Mouse (Mus musculus) embryo, embryonic 10.5 days (tissue): Measurements from ENCODE around the gene Atn1.

Experiments used
- DNase-seq: peaks from one replicate; pipeline ENCODE4 v3.0.0-alpha.2; 2015; ENCODE audit warnings: low spot score

Atn1 gene

DNA sequence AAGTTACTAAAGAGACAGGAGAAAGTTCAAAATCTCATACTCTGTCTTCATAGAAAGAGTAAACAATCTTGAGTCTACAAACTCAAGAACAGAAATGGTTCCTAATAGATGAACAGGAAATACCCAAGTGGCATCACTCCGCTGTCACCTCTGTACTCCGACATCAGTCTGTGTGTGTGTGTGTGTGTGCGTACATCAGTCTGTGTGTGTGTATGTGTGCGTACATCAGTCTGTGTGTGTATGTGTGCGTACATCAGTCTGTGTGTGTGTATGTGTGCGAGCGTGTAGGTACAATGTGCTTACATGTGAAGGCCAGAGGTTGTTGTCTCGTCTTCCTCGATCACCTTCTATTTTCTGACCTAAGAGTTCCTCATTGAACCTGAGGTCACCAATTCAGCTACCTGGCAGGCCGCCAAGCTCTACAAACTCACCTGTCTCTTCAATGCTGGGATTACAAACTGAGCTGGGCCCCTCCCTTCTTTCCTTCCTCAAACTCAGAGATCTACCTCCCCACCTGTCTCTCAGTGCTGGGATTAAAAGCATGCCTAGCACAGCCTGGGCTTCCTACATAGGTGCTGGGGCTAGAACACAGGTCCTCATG, 47.9 kb downstream of the Atn1 start:
- no peak for DNase-seq

GRCm38 (mm10) chr6:124706061-124706627, 50.2 kb downstream of the Atn1 start:
- no peak for DNase-seq

- no peak for DNase-seq
These were observed 51.9 kb downstream of the Atn1 start for GRCm38 (mm10) chr6:124704417-124704816.

GRCm38 (mm10) chr6:124703789-124704188, 52.5 kb downstream of the Atn1 start:
- no peak for DNase-seq

DNA sequence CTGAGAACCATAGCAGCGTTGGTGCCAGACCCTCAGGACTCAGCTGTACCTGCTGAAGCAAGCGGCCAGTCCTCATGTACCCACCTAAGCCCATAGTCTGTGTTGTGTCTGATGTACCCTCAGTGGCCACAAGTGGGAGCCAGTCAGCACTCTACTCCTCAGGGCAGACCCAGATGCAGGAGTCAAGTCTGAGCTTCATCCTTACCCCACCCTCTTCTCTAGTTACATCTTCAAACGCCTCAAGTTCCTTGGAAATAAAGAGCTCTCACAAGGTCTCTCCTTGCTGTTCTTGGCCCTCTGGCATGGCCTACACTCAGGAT, 53.6 kb downstream of the Atn1 start:
- DNase-seq = peak; percentile 78

DNA sequence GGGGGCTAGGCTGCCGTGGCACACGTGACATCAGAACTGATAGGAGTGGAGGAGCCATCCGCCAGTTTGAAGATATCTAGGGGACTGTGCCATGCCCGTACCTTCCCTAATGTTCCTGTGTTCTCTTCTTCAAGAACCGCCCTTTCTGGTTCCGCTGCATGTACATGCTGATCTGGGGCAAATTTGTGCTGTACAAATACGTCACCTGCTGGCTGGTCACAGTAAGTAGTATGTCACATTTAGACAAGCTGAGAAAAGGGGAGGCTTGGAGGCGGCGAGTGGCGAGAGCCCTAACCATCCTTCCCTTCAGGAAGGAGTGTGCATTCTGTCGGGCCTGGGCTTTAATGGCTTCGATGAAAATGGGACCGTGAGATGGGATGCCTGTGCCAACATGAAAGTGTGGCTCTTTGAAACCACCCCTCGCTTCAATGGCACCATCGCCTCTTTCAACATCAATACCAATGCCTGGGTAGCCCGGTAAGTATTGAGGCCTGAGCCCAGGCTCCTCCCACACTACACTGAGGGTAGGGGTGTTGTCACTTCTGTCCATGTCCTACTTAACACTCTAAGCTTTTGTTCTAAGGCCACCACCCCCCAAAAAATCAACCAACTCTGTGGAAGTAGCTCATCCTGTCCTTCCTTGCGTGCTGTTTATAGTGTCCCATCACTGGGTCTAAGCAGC, 54.1 kb downstream of the Atn1 start:
- DNase-seq = no peak

- DNase-seq = no peak
These were observed 55.0 kb downstream of the Atn1 start for GRCm38 (mm10) chr6:124701338-124701737.

DNA sequence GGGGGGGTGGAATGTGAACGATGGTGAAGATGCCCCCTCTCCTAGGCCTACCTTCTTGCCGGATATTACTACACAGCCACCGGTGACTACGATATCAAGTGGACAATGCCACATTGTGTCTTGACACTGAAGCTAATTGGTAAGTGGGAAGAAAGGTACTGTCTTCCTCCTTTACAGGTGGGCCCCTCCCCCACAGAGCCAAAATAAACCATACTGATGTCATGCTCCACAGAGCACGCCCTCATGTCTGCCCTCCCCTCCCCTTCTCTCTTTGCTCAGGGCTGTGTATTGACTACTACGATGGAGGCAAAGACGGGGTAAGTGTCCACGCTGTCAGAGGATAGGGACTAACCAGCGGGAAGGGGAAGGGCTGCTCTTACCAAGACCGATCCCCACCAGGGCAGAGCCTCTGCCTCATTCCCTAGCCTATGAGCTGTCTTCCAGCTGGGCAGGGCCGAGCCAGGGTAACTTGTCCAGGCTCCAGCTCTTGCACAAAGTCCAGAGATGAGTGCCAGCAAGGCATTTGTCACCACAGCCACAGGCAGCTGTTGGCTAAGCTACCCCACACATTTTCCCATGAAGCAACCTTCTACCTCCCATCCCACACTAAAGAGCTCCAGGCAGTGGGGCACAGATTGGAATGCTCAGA, 56.2 kb downstream of the Atn1 start:
- DNase-seq = no peak

GRCm38 (mm10) chr6:124699366-124699765, 57.0 kb downstream of the Atn1 start:
- DNase-seq = no peak

GRCm38 (mm10) chr6:124698751-124699150, 57.6 kb downstream of the Atn1 start:
- DNase-seq = no peak

GRCm38 (mm10) chr6:124696441-124697150, 59.7 kb downstream of the Atn1 start:
- no peak for DNase-seq

DNA sequence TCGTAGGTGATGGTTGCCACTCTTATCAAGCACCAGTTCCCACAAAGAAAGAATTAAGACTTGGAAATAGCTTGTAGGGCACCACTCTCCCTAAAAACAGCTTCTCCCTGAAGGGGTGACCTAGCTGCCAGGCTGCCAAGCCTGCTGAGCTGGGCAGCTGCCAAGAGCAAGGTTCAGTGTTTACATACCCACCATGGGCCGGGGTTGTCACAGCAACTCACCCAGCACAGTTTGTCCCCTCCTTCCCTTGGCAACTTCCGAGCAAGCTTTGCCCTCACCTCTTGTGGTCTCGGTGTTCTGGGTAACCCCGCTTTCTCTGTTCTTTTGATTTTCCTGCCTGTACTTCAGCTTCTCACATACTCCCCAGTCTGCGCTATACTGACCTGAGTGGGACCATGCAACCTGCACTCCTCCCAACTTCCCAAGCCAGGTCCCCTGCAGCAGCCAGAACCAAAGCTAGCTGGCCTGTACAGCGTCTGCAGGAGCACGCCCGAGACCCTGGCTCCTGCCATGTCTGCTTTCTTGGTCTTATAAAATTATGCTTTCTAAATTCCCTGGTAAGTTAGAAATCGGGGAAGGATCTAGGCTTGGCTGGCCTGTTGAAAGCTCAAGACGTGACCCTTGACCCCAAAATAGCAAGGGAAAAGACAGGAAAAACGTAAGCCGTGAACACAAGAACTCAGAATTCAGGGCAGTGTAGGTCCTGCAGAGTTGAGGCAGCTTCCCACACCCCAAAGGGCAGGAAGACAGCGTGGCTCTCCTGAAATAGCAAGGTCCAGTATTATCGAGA, 62.0 kb downstream of the Atn1 start:
- DNase-seq = no peak

DNA sequence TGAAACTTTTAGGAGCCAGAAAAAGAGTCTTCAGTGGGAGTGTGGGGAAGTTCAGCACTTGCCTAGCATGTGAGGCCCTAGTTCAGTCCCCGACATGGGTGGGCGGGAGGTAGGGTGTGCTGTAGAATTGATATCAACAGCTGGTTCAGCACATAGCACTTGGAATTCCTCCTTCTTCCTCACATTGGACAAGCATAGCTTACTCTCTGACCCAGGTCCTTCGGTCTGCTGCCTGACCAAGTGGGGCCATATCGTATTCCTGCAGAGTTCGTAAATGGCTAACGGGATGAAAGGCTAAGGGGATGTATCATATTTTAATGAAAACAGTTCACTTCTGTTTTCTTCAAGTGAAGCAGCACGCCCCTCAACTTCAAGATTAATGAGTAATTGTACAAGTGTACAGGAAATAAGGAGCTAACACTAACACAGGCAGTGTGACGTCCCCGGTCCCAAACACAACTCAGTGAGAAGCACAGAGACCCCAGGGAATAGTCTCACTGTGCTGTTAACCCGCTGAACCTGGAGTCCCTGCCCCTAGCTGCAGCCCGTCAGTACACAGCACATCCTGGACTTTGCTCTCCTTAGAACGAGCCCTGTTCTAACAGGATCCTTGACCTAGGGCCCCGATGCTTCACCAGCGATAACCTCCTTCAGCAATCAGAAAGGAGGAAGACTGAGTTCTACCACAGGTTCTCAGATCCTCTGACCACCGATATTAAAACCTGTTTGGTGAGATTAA, 62.9 kb downstream of the Atn1 start:
- DNase-seq = peak; percentile 22
